Mouse (Mus musculus) forebrain, embryonic 11.5 days (tissue): ENCODE results near the gene Tiam1. TPM values are rescaled to one million over a fixed set of nuclear protein-coding genes. Genes with fewer than 3 reads are reported as not detected.

Source experiments
- ATAC-seq: fragments of 200-750 bp; cut with Nextera tagmentation; replicated peaks from 2 replicates; pipeline ENCODE4 v1.8.0; 2017; ENCODE audit warnings: moderate TSS enrichment; ENCODE audit not compliant: low FRiP score
- DNase-seq: peaks from one replicate; pipeline ENCODE4 v3.0.0-alpha.2; 2017; ENCODE audit warnings: low spot score
- H3K27ac ChIP-seq: fragments of 300-500 bp; sonication (generic); 2 replicates; pipeline ENCODE4 v1.5.1; 2014; ENCODE audit warnings: low read depth, low read length
- H3K27me3 ChIP-seq: fragments of 300-500 bp; sonication (generic); 2 replicates; pipeline ENCODE4 v1.6.1; 2014; ENCODE audit warnings: mild to moderate bottlenecking, low read length, mixed read lengths; ENCODE audit not compliant: control insufficient read depth, insufficient read depth
- H3K36me3 ChIP-seq: fragments of 300-500 bp; sonication (generic); 2 replicates; pipeline ENCODE4 v1.6.1; 2014; ENCODE audit warnings: mild to moderate bottlenecking, low read length, moderate library complexity, mixed read lengths; ENCODE audit not compliant: control insufficient read depth, insufficient read depth
- H3K4me1 ChIP-seq: fragments of 300-500 bp; sonication (generic); replicated peaks from 2 replicates; pipeline ENCODE4 v1.6.1; 2014; ENCODE audit warnings: low read length, mixed read lengths; ENCODE audit not compliant: control insufficient read depth, insufficient read depth
- H3K4me2 ChIP-seq: fragments of 300-500 bp; sonication (generic); 2 replicates; pipeline ENCODE4 v1.6.1; 2014; ENCODE audit warnings: low read depth, mild to moderate bottlenecking, low read length, moderate library complexity, mixed read lengths; ENCODE audit not compliant: severe bottlenecking
- H3K4me3 ChIP-seq: fragments of 300-500 bp; sonication (generic); 2 replicates; pipeline ENCODE4 v1.5.1; 2014; ENCODE audit warnings: low read depth, low read length
- H3K9ac ChIP-seq: fragments of 300-500 bp; sonication (generic); 2 replicates; pipeline ENCODE4 v1.6.1; 2014; ENCODE audit warnings: low read length
- H3K9me3 ChIP-seq: fragments of 300-500 bp; sonication (generic); 2 replicates; pipeline ENCODE4 v1.6.1; 2016; ENCODE audit warnings: low read length, mixed read lengths; ENCODE audit not compliant: control insufficient read depth
- WGBS: fragments of 180-500 bp; shearing (Covaris S2); extraction: QIAGEN DNeasy Blood & Tissue Kit; methylation state at CpG from one replicate; pipeline ENCODE4 v1.1.7; 2014; 5-methylcytosine and 5-hydroxymethylcytosine counted together
- polyA plus RNA-seq: library from polyadenylated mRNA; unstranded; fragments of >200 nt; fragmentation: Nextera tagmentation; extraction: Ambion mirVana; gene quantifications from 2 replicates; pipeline ENCODE4 v1.2.1, GENCODE M21; 2014

Gene Tiam1
- polyA plus RNA-seq, 1 experiment from 2014 or later: 30.4 TPM

- no peak overlapping the region for H3K4me3 ChIP-seq
- H3K27me3 ChIP-seq: no peaks in the 10 kb centered on the region
- H3K9ac ChIP-seq: no peak overlapping the region
- WGBS: 88% methylated on average over 12 of the region's 12 CpGs
- H3K4me1 ChIP-seq: no peaks in the 10 kb centered on the region
- H3K9me3 ChIP-seq: no peaks in the 10 kb centered on the region
- DNase-seq (no peak), ATAC-seq (no peak)
- H3K4me2 ChIP-seq: no peak overlapping the region
- no peak overlapping the region for H3K27ac ChIP-seq
- no peaks in the 10 kb centered on the region for H3K36me3 ChIP-seq
These were observed 240.8 kb downstream of the Tiam1 start for GRCm38 (mm10) chr16:89902578-89903304.

GRCm38 (mm10) chr16:89900681-89901080, 242.9 kb downstream of the Tiam1 start:
- ATAC-seq: no peak
- no peak overlapping the region for H3K4me2 ChIP-seq
- no peaks in the 10 kb centered on the region for H3K36me3 ChIP-seq
- no peaks in the 10 kb centered on the region for H3K4me1 ChIP-seq
- no peak for DNase-seq
- no peak overlapping the region for H3K4me3 ChIP-seq
- no peak overlapping the region for H3K9ac ChIP-seq
- H3K27ac ChIP-seq: no peak overlapping the region
- H3K27me3 ChIP-seq: no peaks in the 10 kb centered on the region
- H3K9me3 ChIP-seq: no peaks in the 10 kb centered on the region
- 73% methylated on average over 8 of the region's 8 CpGs for WGBS

GRCm38 (mm10) chr16:89899192-89899591, 244.4 kb downstream of the Tiam1 start:
- Histone ChIP-seq H3K4me3 (no peak overlapping the region), H3K9ac (no peak overlapping the region), H3K27ac (no peak overlapping the region), H3K9me3 (no peaks in the 10 kb centered on the region), H3K4me1 (no peaks in the 10 kb centered on the region), H3K36me3 (no peaks in the 10 kb centered on the region), H3K4me2 (no peak overlapping the region), H3K27me3 (no peaks in the 10 kb centered on the region)
- ATAC-seq (0 out of 2 replicates have a peak, but pooled peaks have one; percentile 15), DNase-seq (no peak)
- WGBS: 67% methylated on average over 9 of the region's 9 CpGs

DNA sequence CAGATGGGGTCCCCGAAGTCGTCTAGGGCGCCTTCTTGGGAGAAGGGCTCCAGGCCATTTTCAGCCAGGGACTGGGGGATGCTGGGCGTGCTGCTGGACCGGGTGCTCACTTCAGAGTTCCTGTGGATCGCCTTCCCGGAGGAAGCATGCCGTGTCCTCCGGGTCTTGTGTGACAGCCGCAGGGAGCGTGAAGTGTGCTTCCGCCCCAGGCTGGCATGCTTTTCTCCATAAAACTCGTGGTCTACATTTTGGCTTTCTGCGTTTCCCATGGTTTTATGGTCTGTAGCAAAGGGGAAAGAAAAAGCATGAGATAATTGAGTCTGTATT, 245.3 kb downstream of the Tiam1 start:
- WGBS: 89% methylated on average over 14 of the region's 14 CpGs
- DNase-seq: no peak
- Histone ChIP-seq H3K27ac (no peak overlapping the region), H3K9me3 (no peaks in the 10 kb centered on the region; the same call in 1 of the 2 replicates), H3K4me3 (no peak overlapping the region), H3K27me3 (no peaks in the 10 kb centered on the region), H3K4me1 (no peaks in the 10 kb centered on the region), H3K4me2 (no peak overlapping the region), H3K36me3 (no peaks in the 10 kb centered on the region), H3K9ac (no peak overlapping the region)
- ATAC-seq: no peak

DNA sequence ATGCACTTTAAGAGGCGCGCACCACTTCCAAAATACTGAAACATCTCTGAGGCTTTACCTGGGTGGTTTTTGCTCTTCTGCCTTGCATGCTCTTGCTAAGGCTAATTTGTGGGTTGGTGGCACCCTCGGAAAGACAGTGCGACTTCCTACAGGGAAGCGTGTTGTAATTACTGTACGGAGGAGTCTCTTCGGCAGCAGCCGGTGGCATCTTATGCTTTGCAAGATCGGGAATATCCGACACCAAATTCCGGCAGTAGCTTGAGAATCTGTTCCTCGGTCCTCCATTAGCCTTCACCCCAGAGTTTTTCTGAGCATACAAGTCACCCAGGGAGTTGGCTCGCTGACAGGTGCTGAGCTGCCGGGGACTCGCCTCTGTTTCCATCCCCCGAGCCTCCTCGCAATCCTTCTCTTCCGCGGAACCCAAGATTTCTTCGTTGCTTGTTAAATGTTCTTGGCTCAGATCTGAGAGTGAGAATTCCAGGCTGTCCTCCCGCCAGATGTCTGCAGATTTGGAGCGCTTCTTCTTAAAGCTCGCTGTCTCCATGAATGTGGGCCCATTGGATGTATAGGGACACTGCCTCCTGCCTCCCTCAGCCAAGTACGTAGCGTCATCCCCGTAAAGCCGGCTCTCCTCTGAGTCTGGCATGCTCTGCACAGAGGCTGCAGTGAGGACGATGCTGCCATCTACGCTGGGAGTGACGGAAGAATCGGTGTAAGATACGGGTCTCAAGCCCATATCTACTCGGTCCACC, 245.8 kb downstream of the Tiam1 start:
- ATAC-seq: no peak
- Histone ChIP-seq H3K4me3 (no peak overlapping the region), H3K36me3 (no peaks in the 10 kb centered on the region), H3K9me3 (no peaks in the 10 kb centered on the region; the same call in 1 of the 2 replicates), H3K27ac (no peak overlapping the region), H3K9ac (no peak overlapping the region), H3K27me3 (no peaks in the 10 kb centered on the region), H3K4me2 (no peak overlapping the region), H3K4me1 (no peaks in the 10 kb centered on the region)
- no peak for DNase-seq
- WGBS: 89% methylated on average over 33 of the region's 33 CpGs

- Histone ChIP-seq H3K27ac (no peak overlapping the region), H3K9me3 (no peaks in the 10 kb centered on the region; the same call in 1 of the 2 replicates), H3K36me3 (no peaks in the 10 kb centered on the region), H3K27me3 (no peaks in the 10 kb centered on the region), H3K4me1 (no peaks in the 10 kb centered on the region), H3K9ac (no peak overlapping the region), H3K4me3 (no peak overlapping the region), H3K4me2 (no peak overlapping the region)
- no peak for DNase-seq
- WGBS: 87% methylated on average over 20 of the region's 20 CpGs
- ATAC-seq: no peak
These were observed 246.6 kb downstream of the Tiam1 start for GRCm38 (mm10) chr16:89896885-89897546.

GRCm38 (mm10) chr16:89896392-89896791, 247.2 kb downstream of the Tiam1 start:
- H3K9me3 ChIP-seq: no peaks in the 10 kb centered on the region; the same call in 1 of the 2 replicates
- 78% methylated on average over 9 of the region's 9 CpGs for WGBS
- H3K4me2 ChIP-seq: no peak overlapping the region
- no peak for ATAC-seq
- H3K27me3 ChIP-seq: no peaks in the 10 kb centered on the region
- H3K9ac ChIP-seq: no peak overlapping the region
- no peaks in the 10 kb centered on the region for H3K36me3 ChIP-seq
- no peaks in the 10 kb centered on the region for H3K4me1 ChIP-seq
- no peak overlapping the region for H3K4me3 ChIP-seq
- H3K27ac ChIP-seq: no peak overlapping the region
- no peak for DNase-seq

DNA sequence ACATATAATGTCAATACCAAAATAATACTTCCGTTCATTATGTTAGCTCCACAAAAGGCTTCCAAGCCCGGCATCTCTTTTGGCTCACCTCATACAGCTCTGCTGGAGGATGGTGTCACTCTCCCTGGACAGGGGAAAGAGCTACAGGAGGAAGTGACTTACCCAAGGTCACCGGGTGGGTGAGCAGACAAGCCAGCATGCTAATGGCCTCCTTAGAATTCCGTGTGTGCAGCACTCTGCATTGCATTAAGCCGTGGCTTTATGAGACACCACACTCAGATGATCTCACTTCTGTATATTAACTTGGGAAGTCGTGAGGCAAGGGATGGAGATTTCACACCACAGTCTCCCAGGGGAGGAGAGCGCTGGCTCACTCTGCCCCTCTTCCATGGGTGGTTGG, 248.3 kb downstream of the Tiam1 start:
- Histone ChIP-seq H3K27me3 (no peaks in the 10 kb centered on the region), H3K36me3 (no peaks in the 10 kb centered on the region), H3K4me2 (no peak overlapping the region), H3K4me1 (no peaks in the 10 kb centered on the region), H3K27ac (no peak overlapping the region), H3K9ac (no peak overlapping the region), H3K4me3 (no peak overlapping the region), H3K9me3 (no peaks in the 10 kb centered on the region; the same call in 1 of the 2 replicates)
- no peak for DNase-seq
- whole genome bisulfite sequencing: 88% methylated on average over 7 of the region's 7 CpGs
- no peak for ATAC-seq
